In the genomic region with DNA sequence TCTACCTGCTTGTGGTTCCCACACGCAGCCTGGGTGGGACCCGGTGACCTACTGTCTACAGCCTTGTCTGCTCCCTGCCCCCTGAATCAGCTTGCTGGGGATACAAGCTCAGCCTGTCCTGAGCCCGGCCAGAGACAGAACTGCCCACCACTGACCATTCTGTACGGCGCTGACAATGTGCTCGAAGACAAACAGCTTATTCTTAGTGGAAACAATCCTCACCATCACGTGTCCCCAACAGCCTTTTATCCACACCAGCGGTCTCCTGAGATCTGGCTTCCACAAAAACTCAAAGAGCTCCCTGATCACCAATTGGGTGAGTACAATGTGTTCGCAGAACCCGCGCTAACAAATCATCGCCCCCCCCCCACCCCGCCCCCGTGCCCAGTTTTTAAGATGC, we compare ENCODE assay signal across 10 mouse cellular contexts. TPM values are rescaled to one million over a fixed set of nuclear protein-coding genes. Genes with fewer than 3 reads are reported as not detected.
A peak's percentile ranks its signal among the peaks of the same experiment; 100 is the strongest.
DNase-seq lines count a peak whose midpoint lies in the region; ATAC-seq and TF ChIP-seq lines count a peak whose summit lies in the region.
"Had no signal": no experiment of that assay in that cellular context is flagged by ENCODE, and none has a peak within 500 bp of the region (broad histone marks: within the 10 kb centered on the region; RNA-seq: fewer than 3 reads in every experiment).

No protein-coding gene starts in this region.

- no peaks in the 10 kb centered on the region for H3K9me3 ChIP-seq in forebrain, embryonic 11.5 days (ENCODE audit: control insufficient read depth, low read length)
- no peaks in the 10 kb centered on the region for H3K9me3 ChIP-seq in forebrain, embryonic 15.5 days
- H3K9me3 ChIP-seq in G1E (replicated peaks) = no peaks in the 10 kb centered on the region
- H3K9me3 ChIP-seq in hindbrain, embryonic 11.5 days (ENCODE audit: control insufficient read depth, low read length) = no peaks in the 10 kb centered on the region

- H3K4me1 ChIP-seq in forebrain, embryonic 11.5 days (replicated peaks; ENCODE audit: control insufficient read depth, insufficient read depth, low read length) = peaks cover 6% of the 10 kb centered on the region; the same call in 1 of the 2 replicates
- H3K4me1 ChIP-seq in forebrain, embryonic 15.5 days = peaks cover 24% of the 10 kb centered on the region
- H3K4me1 ChIP-seq in G1E (ENCODE audit: insufficient read depth, low read depth, low read length) = peaks cover 46% of the 10 kb centered on the region
- H3K4me1 ChIP-seq in hindbrain, embryonic 11.5 days (replicated peaks; ENCODE audit: control insufficient read depth, insufficient read depth, low read length) = peaks cover 6% of the 10 kb centered on the region; the same call in 1 of the 2 replicates
- peaks cover 14% of the 10 kb centered on the region for H3K4me1 ChIP-seq in thymus, adult 2 months (replicated peaks; ENCODE audit: control insufficient read depth, insufficient read depth, low read length)

- H3K4me2 ChIP-seq in forebrain, embryonic 11.5 days (ENCODE audit: low read depth, low read length, severe bottlenecking) = peak overlapping the region; percentile 100; the same call in 1 of the 2 replicates
- H3K4me2 ChIP-seq in forebrain, embryonic 15.5 days (replicated peaks) = no peak overlapping the region
- peak overlapping the region; percentile 100 for H3K4me2 ChIP-seq in hindbrain, embryonic 11.5 days (replicated peaks; ENCODE audit: low read depth, low read length)

- no peaks in the 10 kb centered on the region for H3K36me3 ChIP-seq in forebrain, embryonic 11.5 days (ENCODE audit: control insufficient read depth, insufficient read depth, low read length)
- H3K36me3 ChIP-seq in forebrain, embryonic 15.5 days = no peaks in the 10 kb centered on the region
- peaks cover 52% of the 10 kb centered on the region for H3K36me3 ChIP-seq in G1E (replicated peaks)
- H3K36me3 ChIP-seq in hindbrain, embryonic 11.5 days (ENCODE audit: control insufficient read depth, insufficient read depth, low read length) = no peaks in the 10 kb centered on the region
- H3K36me3 ChIP-seq in thymus, adult 2 months (ENCODE audit: control insufficient read depth, insufficient read depth, low read length) = no peaks in the 10 kb centered on the region

- H3K27me3 ChIP-seq in forebrain, embryonic 11.5 days (ENCODE audit: control insufficient read depth, insufficient read depth, low read length) = no peaks in the 10 kb centered on the region
- peaks cover 29% of the 10 kb centered on the region for H3K27me3 ChIP-seq in forebrain, embryonic 15.5 days
- H3K27me3 ChIP-seq in G1E (ENCODE audit: insufficient read depth, low read length) = peaks cover 20% of the 10 kb centered on the region; the same call in 1 of the 2 replicates
- H3K27me3 ChIP-seq in hindbrain, embryonic 11.5 days (ENCODE audit: control insufficient read depth, insufficient read depth, low read length) = no peaks in the 10 kb centered on the region
- H3K27me3 ChIP-seq in thymus, adult 2 months (ENCODE audit: control insufficient read depth, insufficient read depth, low read length) = peaks cover 14% of the 10 kb centered on the region

- DNase-seq in forebrain, embryonic 11.5 days (ENCODE audit: low spot score) = no peak
- no peak for DNase-seq in G1E (ENCODE audit: low spot score)
- peak; percentile 46 for DNase-seq in hindbrain, embryonic 11.5 days (ENCODE audit: low spot score)
- DNase-seq in mesoderm, embryonic 11.5 days (ENCODE audit: low read depth, low spot score) = peak; percentile 41
- DNase-seq in urinary bladder, postnatal 25 days (ENCODE audit: low spot score) = no peak
- no peak for DNase-seq in adrenal gland, postnatal 14 days
- DNase-seq in thymus, adult 2 months = no peak
- DNase-seq: cerebellum, adult 9-11 months had no signal

- no peak overlapping the region for H3K9ac ChIP-seq in forebrain, embryonic 11.5 days (ENCODE audit: low read length)
- H3K9ac ChIP-seq in forebrain, embryonic 15.5 days (replicated peaks) = no peak overlapping the region
- no peak overlapping the region; the same call in 1 of the 2 replicates for H3K9ac ChIP-seq in hindbrain, embryonic 11.5 days (ENCODE audit: low read depth, low read length)

- no peak overlapping the region for H3K27ac ChIP-seq in forebrain, embryonic 11.5 days (ENCODE audit: low read depth, low read length)
- H3K27ac ChIP-seq in forebrain, embryonic 15.5 days (replicated peaks) = no peak overlapping the region
- H3K27ac ChIP-seq in hindbrain, embryonic 11.5 days (ENCODE audit: low read depth, low read length) = no peak overlapping the region
- no peak overlapping the region for H3K27ac ChIP-seq in thymus, adult 2 months (ENCODE audit: control insufficient read depth, insufficient read depth, low read length)

- no peak overlapping the region; the same call in 1 of the 2 replicates for H3K4me3 ChIP-seq in forebrain, embryonic 11.5 days (ENCODE audit: low read depth, low read length)
- no peak overlapping the region for H3K4me3 ChIP-seq in forebrain, embryonic 15.5 days
- H3K4me3 ChIP-seq in G1E (ENCODE audit: low read depth, low read length) = peak overlapping the region; percentile 47; the same call in 1 of the 2 replicates
- 0 out of 2 replicates have a peak overlapping the region, but pooled peaks have one; percentile 6 for H3K4me3 ChIP-seq in hindbrain, embryonic 11.5 days (ENCODE audit: low read depth, low read length)
- H3K4me3 ChIP-seq in thymus, adult 2 months (ENCODE audit: control insufficient read depth, insufficient read depth, low read length) = no peak overlapping the region
- H3K4me3 ChIP-seq: myocyte had no signal

- TF ChIP-seq CTCF in G1E (IDR thresholded peaks at IDR 0.05; ENCODE audit: low read depth, low read length) = no peak
- TF ChIP-seq CTCF in thymus, adult 2 months (IDR thresholded peaks at IDR 0.05; ENCODE audit: borderline replicate concordance, control insufficient read depth, extremely low read depth, insufficient read depth, low read length, poor library complexity) = no peak

- 12% methylated on average over 14 of the region's 14 CpGs for WGBS in forebrain, embryonic 11.5 days
- WGBS in forebrain, embryonic 15.5 days = 10% methylated on average over 14 of the region's 14 CpGs
- WGBS in hindbrain, embryonic 11.5 days = 17% methylated on average over 14 of the region's 14 CpGs
- 68% methylated on average over 14 of the region's 14 CpGs for WGBS in thymus, adult 2 months

- no peak for TF ChIP-seq POLR2A in thymus, adult 2 months (IDR thresholded peaks at IDR 0.05; ENCODE audit: control insufficient read depth, extremely low read depth, insufficient read depth, low read length, poor library complexity)

- peak; percentile 58 for ATAC-seq in forebrain, embryonic 11.5 days (replicated peaks; ENCODE audit: low FRiP score)
- ATAC-seq in forebrain, embryonic 15.5 days (replicated peaks) = no peak
- no peak for ATAC-seq in G1E (ENCODE audit: extremely low read depth, insufficient number of reproducible peaks, low FRiP score, poor library complexity, severe bottlenecking)
- ATAC-seq in hindbrain, embryonic 11.5 days (ENCODE audit: low FRiP score) = peak; percentile 39; the same call in 1 of the 2 replicates

RNA-seq across cellular contexts. Expression of a gene that starts 2.6 kb away (rescaled TPM):
- polyA plus RNA-seq in forebrain, embryonic 11.5 days (2014; fragmentation: Nextera tagmentation; extraction: Ambion mirVana) = 10.3 and 11.7 TPM in 2 replicates
- polyA plus RNA-seq in forebrain, embryonic 15.5 days (2015; fragmentation: Nextera tagmentation; extraction: Ambion mirVana) = 0.92 and 1.1 TPM in 2 replicates
- total RNA-seq in G1E (2014; fragmentation: Nextera tagmentation) = 80.3 and 81.3 TPM in 2 replicates
- 137 and 170 TPM in 2 replicates for total RNA-seq in G1E (2017)
- polyA plus RNA-seq in G1E (2012) = 106 and 131 TPM in 2 replicates
- polyA plus RNA-seq in hindbrain, embryonic 11.5 days (2014; fragmentation: Nextera tagmentation; extraction: Ambion mirVana) = 7.8 and 11.2 TPM in 2 replicates
- 9.2 and 9.4 TPM in 2 replicates for total RNA-seq in adrenal gland, postnatal 14 days (2021)
- polyA plus RNA-seq in thymus, adult 2 months (2012; rRNA removed) = 5.9 and 8.7 TPM in 2 replicates

Comparison
In these comparisons a context has a peak if more than half of its experiments do, and no peak if none do; other contexts are left out.
1. ATAC-seq: peak in forebrain, embryonic 11.5 days (single experiment) and hindbrain, embryonic 11.5 days (single experiment); none in forebrain, embryonic 15.5 days (single experiment) and G1E (single experiment).
2. DNase-seq: peak in hindbrain, embryonic 11.5 days (single experiment) and mesoderm, embryonic 11.5 days (single experiment); none in forebrain, embryonic 11.5 days (single experiment), G1E (single experiment), urinary bladder, postnatal 25 days (single experiment), adrenal gland, postnatal 14 days (single experiment) and thymus, adult 2 months (single experiment).
3. H3K4me3 ChIP-seq: peak in G1E (single experiment) and hindbrain, embryonic 11.5 days (single experiment); none in forebrain, embryonic 11.5 days (single experiment), forebrain, embryonic 15.5 days (single experiment) and thymus, adult 2 months (single experiment).